Mouse (Mus musculus) embryonic facial prominence, embryonic 13.5 days (tissue): ENCODE data around the gene Rab19. TPM values are rescaled to one million over a fixed set of nuclear protein-coding genes. Genes with fewer than 3 reads are reported as not detected.

Experiments used
- ATAC-seq: fragments of 200-750 bp; cut with Nextera tagmentation; 2 replicates; pipeline ENCODE4 v1.8.0; 2017; ENCODE audit warnings: low read depth; ENCODE audit not compliant: insufficient number of reproducible peaks, insufficient read depth, low FRiP score, low TSS enrichment
- H3K27ac ChIP-seq: fragments of 300-500 bp; sonication (generic); 2 replicates; pipeline ENCODE4 v1.5.1; 2015; ENCODE audit warnings: moderate library complexity, mild to moderate bottlenecking, inconsistent platforms
- H3K27me3 ChIP-seq: fragments of 300-500 bp; sonication (generic); 2 replicates; pipeline ENCODE4 v1.6.1; 2015; ENCODE audit warnings: mild to moderate bottlenecking, inconsistent platforms
- H3K36me3 ChIP-seq: fragments of 300-500 bp; sonication (generic); 2 replicates; pipeline ENCODE4 v1.6.1; 2015; ENCODE audit warnings: mild to moderate bottlenecking, inconsistent platforms
- H3K4me1 ChIP-seq: fragments of 300-500 bp; sonication (generic); 2 replicates; pipeline ENCODE4 v1.6.1; 2015; ENCODE audit warnings: inconsistent platforms
- H3K4me2 ChIP-seq: fragments of 300-500 bp; sonication (generic); 2 replicates; pipeline ENCODE4 v1.6.1; 2015; ENCODE audit warnings: moderate library complexity, mild to moderate bottlenecking, inconsistent platforms
- H3K4me3 ChIP-seq: fragments of 300-500 bp; sonication (generic); 2 replicates; pipeline ENCODE4 v1.5.1; 2015; ENCODE audit warnings: mild to moderate bottlenecking, inconsistent platforms
- H3K9ac ChIP-seq: fragments of 300-500 bp; sonication (generic); 2 replicates; pipeline ENCODE4 v1.6.1; 2015; ENCODE audit warnings: mild to moderate bottlenecking, inconsistent platforms
- H3K9me3 ChIP-seq: fragments of 300-500 bp; sonication (generic); 2 replicates; pipeline ENCODE4 v1.6.1; 2016; ENCODE audit warnings: inconsistent platforms
- WGBS: fragments of 180-500 bp; shearing (Covaris S2); methylation state at CpG from one replicate; pipeline ENCODE4 v1.1.7; 2015; ENCODE audit warnings: mixed read lengths; 5-methylcytosine and 5-hydroxymethylcytosine counted together
- polyA plus RNA-seq: library from polyadenylated mRNA; unstranded; fragments of >200 nt; fragmentation: Nextera tagmentation; extraction: Ambion mirVana; gene quantifications from 2 replicates; pipeline ENCODE4 v1.2.1, GENCODE M21; 2015

The Rab19 gene
- 0.61 and 0.77 TPM in 2 replicates for polyA plus RNA-seq

- H3K27ac ChIP-seq = no peak within 1 kb of the TSS
- no peak for ATAC-seq
- peak within 1 kb of the TSS; percentile 39 for H3K4me3 ChIP-seq
- peak within 1 kb of the TSS; percentile 60 for H3K4me2 ChIP-seq
- no peaks in the 10 kb centered on the region for H3K9me3 ChIP-seq
- WGBS = 4% methylated on average over 20 of the region's 20 CpGs
- peaks cover 12% of the 10 kb centered on the region for H3K4me1 ChIP-seq
- no peaks in the 10 kb centered on the region for H3K36me3 ChIP-seq
- H3K27me3 ChIP-seq = peaks cover 21% of the 10 kb centered on the region
- H3K9ac ChIP-seq = peak within 1 kb of the TSS; percentile 58; the same call in 1 of the 2 replicates
These were observed at the start of gene Rab19 for GRCm38 (mm10) chr6:39381125-39381880. Gene Rab19 (plus strand): TSS chr6:39381175.

- Histone ChIP-seq H3K36me3 (peaks cover 33% of the 10 kb centered on the region), H3K27me3 (no peaks in the 10 kb centered on the region), H3K4me1 (no peaks in the 10 kb centered on the region), H3K9ac (no peak overlapping the region), H3K27ac (no peak overlapping the region), H3K9me3 (no peaks in the 10 kb centered on the region), H3K4me3 (no peak overlapping the region), H3K4me2 (no peak overlapping the region)
- WGBS = 82% methylated on average over 7 of the region's 7 CpGs
- ATAC-seq = no peak
These were observed 48.8 kb upstream of the Rab19 start for GRCm38 (mm10) chr6:39331998-39332700.

- Histone ChIP-seq H3K4me3 (no peak overlapping the region), H3K27ac (no peak overlapping the region), H3K4me2 (no peak overlapping the region), H3K27me3 (no peaks in the 10 kb centered on the region), H3K36me3 (peaks cover 43% of the 10 kb centered on the region), H3K9ac (no peak overlapping the region), H3K9me3 (no peaks in the 10 kb centered on the region), H3K4me1 (no peaks in the 10 kb centered on the region)
- WGBS = 87% methylated on average over 7 of the region's 7 CpGs
- ATAC-seq = no peak
These were observed 46.8 kb upstream of the Rab19 start for GRCm38 (mm10) chr6:39334224-39334623.

GRCm38 (mm10) chr6:39334873-39335272 is 46.1 kb upstream of the Rab19 start:
- no peaks in the 10 kb centered on the region for H3K9me3 ChIP-seq
- 94% methylated on average over 3 of the region's 3 CpGs for WGBS

GRCm38 (mm10) chr6:39338359-39338758 is 42.6 kb upstream of the Rab19 start:
- no peak for ATAC-seq
- no peaks in the 10 kb centered on the region for H3K4me1 ChIP-seq
- H3K36me3 ChIP-seq = peaks cover 59% of the 10 kb centered on the region
- WGBS = 85% methylated on average over 8 of the region's 8 CpGs
- no peaks in the 10 kb centered on the region for H3K9me3 ChIP-seq
- H3K27me3 ChIP-seq = no peaks in the 10 kb centered on the region
- H3K9ac ChIP-seq = no peak overlapping the region
- H3K4me3 ChIP-seq = no peak overlapping the region
- H3K4me2 ChIP-seq = no peak overlapping the region
- no peak overlapping the region for H3K27ac ChIP-seq

More at GRCm38 (mm10) chr6:39334873-39335272, 46.1 kb upstream of the Rab19 start:
- Histone ChIP-seq H3K27ac (no peak overlapping the region), H3K4me2 (no peak overlapping the region), H3K36me3 (peaks cover 43% of the 10 kb centered on the region), H3K27me3 (no peaks in the 10 kb centered on the region), H3K9ac (no peak overlapping the region), H3K4me3 (no peak overlapping the region), H3K4me1 (no peaks in the 10 kb centered on the region)
- ATAC-seq = no peak

- no peak overlapping the region for H3K27ac ChIP-seq
- no peak for ATAC-seq
- H3K4me1 ChIP-seq = no peaks in the 10 kb centered on the region
- H3K9me3 ChIP-seq = no peaks in the 10 kb centered on the region
- H3K36me3 ChIP-seq = peaks cover 61% of the 10 kb centered on the region
- no peak overlapping the region for H3K4me2 ChIP-seq
- WGBS = 86% methylated on average over 2 of the region's 2 CpGs
- no peaks in the 10 kb centered on the region for H3K27me3 ChIP-seq
- no peak overlapping the region for H3K9ac ChIP-seq
- H3K4me3 ChIP-seq = no peak overlapping the region
These were observed 39.2 kb upstream of the Rab19 start for GRCm38 (mm10) chr6:39341798-39342197.

- no peak overlapping the region for H3K9ac ChIP-seq
- 24% methylated on average over 12 of the region's 12 CpGs for WGBS
- H3K27ac ChIP-seq = no peak overlapping the region
- no peaks in the 10 kb centered on the region for H3K9me3 ChIP-seq
- no peaks in the 10 kb centered on the region for H3K27me3 ChIP-seq
- H3K4me3 ChIP-seq = no peak overlapping the region
- peaks cover 12% of the 10 kb centered on the region for H3K4me1 ChIP-seq
- H3K36me3 ChIP-seq = peaks cover 59% of the 10 kb centered on the region
- H3K4me2 ChIP-seq = no peak overlapping the region
- peak; percentile 60; the same call in 1 of the 2 replicates for ATAC-seq
These were observed 37.0 kb upstream of the Rab19 start for GRCm38 (mm10) chr6:39344020-39344419.

- H3K9me3 ChIP-seq = no peaks in the 10 kb centered on the region
- 76% methylated on average over 7 of the region's 7 CpGs for WGBS
- no peak for ATAC-seq
- no peak overlapping the region for H3K4me3 ChIP-seq
- H3K27ac ChIP-seq = no peak overlapping the region
- H3K9ac ChIP-seq = no peak overlapping the region
- no peak overlapping the region for H3K4me2 ChIP-seq
- no peaks in the 10 kb centered on the region for H3K27me3 ChIP-seq
- H3K4me1 ChIP-seq = peaks cover 12% of the 10 kb centered on the region
- H3K36me3 ChIP-seq = peaks cover 72% of the 10 kb centered on the region
These were observed 35.5 kb upstream of the Rab19 start for GRCm38 (mm10) chr6:39345430-39345829.

- Histone ChIP-seq H3K27me3 (no peaks in the 10 kb centered on the region), H3K4me2 (no peak overlapping the region), H3K9me3 (no peaks in the 10 kb centered on the region), H3K4me3 (no peak overlapping the region), H3K4me1 (peaks cover 12% of the 10 kb centered on the region), H3K27ac (0 out of 2 replicates have a peak overlapping the region, but pooled peaks have one; percentile 62), H3K36me3 (peaks cover 79% of the 10 kb centered on the region), H3K9ac (no peak overlapping the region)
- 52% methylated on average over 15 of the region's 15 CpGs for WGBS
- ATAC-seq = no peak
These were observed 33.9 kb upstream of the Rab19 start for GRCm38 (mm10) chr6:39346991-39347501.

GRCm38 (mm10) chr6:39347880-39348814 is 32.8 kb upstream of the Rab19 start:
- Histone ChIP-seq H3K4me1 (peaks cover 12% of the 10 kb centered on the region), H3K4me3 (no peak overlapping the region), H3K9me3 (no peaks in the 10 kb centered on the region), H3K36me3 (peaks cover 73% of the 10 kb centered on the region), H3K27ac (peak overlapping the region; percentile 62), H3K9ac (no peak overlapping the region), H3K4me2 (no peak overlapping the region), H3K27me3 (no peaks in the 10 kb centered on the region)
- 38% methylated on average over 4 of the region's 4 CpGs for WGBS
- ATAC-seq = no peak

- no peak for ATAC-seq
- Histone ChIP-seq H3K27ac (0 out of 2 replicates have a peak overlapping the region, but pooled peaks have one; percentile 62), H3K4me3 (no peak overlapping the region), H3K36me3 (peaks cover 72% of the 10 kb centered on the region), H3K9me3 (no peaks in the 10 kb centered on the region), H3K4me2 (no peak overlapping the region), H3K4me1 (peaks cover 12% of the 10 kb centered on the region), H3K9ac (no peak overlapping the region), H3K27me3 (no peaks in the 10 kb centered on the region)
- WGBS = 77% methylated on average over 6 of the region's 6 CpGs
These were observed 32.0 kb upstream of the Rab19 start for GRCm38 (mm10) chr6:39348946-39349345.
